Mouse (Mus musculus) frontal cortex, adult (tissue): ENCODE data around the gene Arfgap3.

Experiments
- ATAC-seq: cut with Nextera tagmentation; 2 replicates; pipeline ENCODE4 v1.9.2; 2017; ENCODE audit warnings: mild to moderate bottlenecking, moderate library complexity, mixed read lengths; ENCODE audit not compliant: low TSS enrichment

Arfgap3 gene

DNA sequence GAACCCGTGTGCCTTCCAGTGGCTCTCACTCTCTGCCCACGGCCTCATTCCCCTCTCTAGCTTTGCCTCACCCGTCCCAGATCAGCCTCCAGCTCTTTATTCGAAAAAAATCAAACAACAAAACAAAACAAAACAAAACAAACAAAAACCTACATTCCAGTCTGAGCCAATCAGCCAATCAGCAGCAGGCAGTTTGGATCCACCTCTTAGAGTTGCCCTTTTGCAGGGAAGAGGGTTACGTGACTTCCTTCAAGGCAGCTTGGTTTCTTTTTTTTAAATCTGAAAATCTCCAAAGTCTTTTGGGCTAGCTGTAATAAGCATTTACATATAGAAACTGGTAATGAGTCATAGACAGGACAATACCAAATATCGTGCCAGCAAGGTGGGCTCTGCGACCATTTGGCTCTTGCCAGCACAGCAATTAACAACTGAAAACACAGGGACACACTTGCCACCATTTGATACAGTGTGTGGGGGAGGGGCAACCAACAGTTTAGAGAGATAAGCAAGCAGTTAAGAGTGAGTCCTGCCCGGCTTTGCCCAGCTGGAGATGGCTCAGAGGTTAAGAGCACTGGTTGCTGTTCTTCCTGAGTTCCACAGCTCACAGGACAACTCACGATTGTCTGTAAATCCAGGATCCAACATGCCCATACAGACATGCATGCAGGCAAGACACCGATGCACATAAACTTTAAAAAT is 95.5 kb downstream of the Arfgap3 start:
- no peak for ATAC-seq

DNA sequence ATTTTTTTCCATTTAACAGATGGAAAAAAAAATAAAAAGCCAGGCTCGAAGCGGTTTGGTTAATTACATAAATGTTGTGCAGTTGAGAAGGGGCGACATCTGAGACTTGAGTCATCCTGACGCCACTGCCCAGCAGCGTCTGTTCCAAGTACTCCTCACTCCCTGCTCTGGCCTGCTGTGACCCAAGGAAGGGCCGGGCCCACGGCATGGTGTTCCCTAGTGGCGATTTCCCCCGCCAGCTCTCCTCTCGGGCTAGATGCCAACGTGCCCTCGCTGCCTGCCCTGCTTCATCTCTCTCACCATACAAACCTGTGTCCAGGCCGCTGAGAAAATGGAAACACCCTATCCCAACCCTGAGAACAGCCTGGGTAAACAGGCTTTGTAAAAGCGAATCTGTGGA is 98.0 kb downstream of the Arfgap3 start:
- no peak for ATAC-seq

DNA sequence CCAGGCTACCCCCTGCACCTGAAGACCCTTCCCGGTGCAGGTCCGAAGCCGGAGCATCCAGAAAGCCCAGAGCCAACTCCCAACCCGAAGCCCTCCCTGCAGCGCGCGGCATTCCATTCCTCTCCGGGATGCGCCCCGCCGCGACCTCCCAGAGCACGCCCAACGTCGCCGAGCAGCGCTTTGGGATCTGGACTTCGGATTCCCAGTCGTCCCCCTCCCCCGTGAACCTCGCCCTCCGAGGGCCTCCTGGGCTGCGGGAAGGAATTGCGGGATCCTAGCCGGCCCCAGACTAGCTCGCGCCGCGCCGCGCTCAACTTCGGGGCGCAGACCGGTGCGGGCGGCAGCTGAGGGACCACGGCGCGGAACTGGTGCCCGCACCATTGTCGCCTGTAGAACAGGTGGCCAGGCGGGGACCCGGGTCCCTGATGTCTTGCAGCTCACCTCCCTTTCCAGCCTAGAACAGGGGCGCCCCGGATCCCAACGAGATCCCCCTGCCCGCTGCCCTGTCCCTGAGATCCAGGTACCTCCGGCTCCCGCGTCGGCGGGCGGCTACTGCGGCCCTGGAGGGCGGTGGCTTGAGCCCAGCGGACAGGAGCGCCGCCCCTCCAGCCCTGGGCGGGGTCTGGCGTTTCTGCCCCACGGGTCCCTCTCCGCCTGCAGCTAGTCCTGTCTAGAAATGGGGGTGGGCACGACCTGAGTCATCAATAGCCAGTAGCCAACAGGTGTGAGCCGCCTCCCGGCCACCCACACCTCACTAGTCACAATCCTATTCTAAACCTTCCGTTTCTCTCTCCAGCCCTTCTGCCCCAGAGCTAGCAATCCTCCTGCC is 98.7 kb downstream of the Arfgap3 start, which contains the start of gene A4galt:
Gene A4galt (minus strand): TSS at position 599 of the 829 bp plus-strand sequence.
- ATAC-seq: no peak

DNA sequence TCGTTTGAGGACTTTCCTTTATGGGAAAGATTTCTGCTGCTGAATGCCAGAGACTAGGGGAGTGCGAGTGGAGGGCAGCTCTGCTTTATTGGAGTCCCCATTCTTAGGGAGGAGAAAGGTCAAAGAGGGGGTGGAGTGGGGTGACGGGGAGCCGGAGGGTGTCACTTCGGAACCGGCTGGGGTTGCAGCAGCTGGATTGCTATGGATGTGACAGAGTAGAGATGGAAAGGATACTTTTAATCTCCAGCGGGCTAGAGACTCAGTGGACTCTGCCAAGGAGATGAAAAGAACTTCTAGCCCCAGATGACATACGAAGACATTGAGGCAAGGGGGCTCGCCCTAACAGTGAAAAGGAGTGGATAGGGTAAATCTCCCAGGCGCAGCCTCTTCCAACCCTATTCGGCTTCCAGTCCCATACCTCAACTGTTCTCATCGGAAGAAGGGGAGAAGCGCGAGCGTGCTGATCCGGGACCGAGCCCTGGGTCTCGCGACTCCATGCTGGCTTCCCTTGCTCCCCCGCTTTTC is 99.3 kb downstream of the Arfgap3 start:
- no peak for ATAC-seq
